In genomic region chr11:76873865-76874264, GRCm38 (mm10) we compare ENCODE assay signal across 19 mouse cellular contexts. TPM values are rescaled to one million over a fixed set of nuclear protein-coding genes. Genes with fewer than 3 reads are reported as not detected.
"Had no signal": no experiment of that assay in that cellular context is flagged by ENCODE, and none has a peak within 500 bp of the region (broad histone marks: within the 10 kb centered on the region; RNA-seq: fewer than 3 reads in every experiment).

No protein-coding gene starts in this region.

- H3K9ac ChIP-seq: liver, postnatal 0 days; lung, embryonic 15.5 days; midbrain, embryonic 13.5 days; neural tube, embryonic 12.5 days had no signal

- H3K27me3 ChIP-seq: lung, embryonic 15.5 days; midbrain, embryonic 13.5 days; neural tube, embryonic 12.5 days had no signal

- H3K27ac ChIP-seq: lung, embryonic 15.5 days; macrophage; midbrain, embryonic 13.5 days; neural tube, embryonic 12.5 days had no signal

- H3K4me2 ChIP-seq: lung, embryonic 15.5 days; midbrain, embryonic 11.5 days; midbrain, embryonic 13.5 days; neural tube, embryonic 12.5 days had no signal

- DNase-seq: liver, postnatal 0 days; lung, adult 2 months; lung, postnatal 14 days; lung, postnatal 36 days; right cerebral cortex, postnatal 14 days; thymus, adult 18-20 months; thymus, postnatal 14 days; thymus, postnatal 36 days had no signal

- ATAC-seq: liver, postnatal 0 days; midbrain, embryonic 13.5 days; midbrain, embryonic 16.5 days had no signal

- H3K9me3 ChIP-seq: lung, embryonic 15.5 days; megakaryocyte, embryonic 14.5 days; midbrain, embryonic 13.5 days; neural tube, embryonic 12.5 days had no signal

- H3K36me3 ChIP-seq: lung, embryonic 15.5 days; midbrain, embryonic 13.5 days; neural tube, embryonic 12.5 days had no signal

- H3K4me1 ChIP-seq: midbrain, embryonic 13.5 days; neural tube, embryonic 12.5 days had no signal

- H3K4me3 ChIP-seq: lung, embryonic 15.5 days; megakaryocyte, embryonic 14.5 days; midbrain, embryonic 13.5 days; myocyte; neural tube, embryonic 12.5 days had no signal

RNA-seq across cellular contexts. Expression of gene Tmigd1, which starts 28.1 kb away (rescaled TPM):
- polyA plus RNA-seq: liver, postnatal 0 days; macrophage; midbrain, embryonic 11.5 days; midbrain, embryonic 13.5 days; midbrain, embryonic 16.5 days; myocyte; neural tube, embryonic 12.5 days; neural tube, embryonic 14.5 days; spleen, adult 2 months; stomach, embryonic 14.5 days had no signal
